Mouse (Mus musculus): ENCODE data around the gene Kdm1a. TPM values are rescaled to one million over a fixed set of nuclear protein-coding genes. Genes with fewer than 3 reads are reported as not detected.

Gene Kdm1a
- 81.5 TPM for polyA plus RNA-seq (2014; fragmentation: Illumina TruSeq; extraction: RNeasy Lipid Tissue Mini Kit (QIAGEN cat#74804); ENCODE audit: low read depth, low replicate concordance)

GRCm38 (mm10) chr4:136602568-136602967, at the start of gene Kdm1a:
Gene Kdm1a, minus strand, starts transcription at chr4:136602723.

DNA sequence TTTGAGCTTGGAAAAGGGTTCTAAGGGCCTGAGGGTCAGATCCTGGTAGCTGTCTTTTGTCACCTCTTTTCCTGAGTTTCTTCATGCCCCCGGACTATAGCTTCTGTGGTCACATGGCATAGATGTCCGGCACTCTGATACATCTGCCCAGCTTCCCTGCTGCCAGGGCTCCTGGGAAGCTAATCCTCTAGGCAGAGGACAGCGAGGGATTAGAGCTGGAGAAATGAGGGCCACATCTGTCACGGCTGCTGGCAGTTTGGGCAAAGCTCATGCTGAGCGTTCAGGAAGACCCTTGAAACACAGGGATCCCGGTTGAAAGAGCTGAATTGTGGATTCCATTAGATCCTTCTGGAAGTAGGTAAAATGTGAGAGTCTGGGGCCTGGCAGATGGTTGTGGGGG, 19.9 kb upstream of the Kdm1a start, which contains the start of gene Lactbl1:
Lactbl1 (plus strand) TSS at position 234 of the 400 bp plus-strand sequence.

DNA sequence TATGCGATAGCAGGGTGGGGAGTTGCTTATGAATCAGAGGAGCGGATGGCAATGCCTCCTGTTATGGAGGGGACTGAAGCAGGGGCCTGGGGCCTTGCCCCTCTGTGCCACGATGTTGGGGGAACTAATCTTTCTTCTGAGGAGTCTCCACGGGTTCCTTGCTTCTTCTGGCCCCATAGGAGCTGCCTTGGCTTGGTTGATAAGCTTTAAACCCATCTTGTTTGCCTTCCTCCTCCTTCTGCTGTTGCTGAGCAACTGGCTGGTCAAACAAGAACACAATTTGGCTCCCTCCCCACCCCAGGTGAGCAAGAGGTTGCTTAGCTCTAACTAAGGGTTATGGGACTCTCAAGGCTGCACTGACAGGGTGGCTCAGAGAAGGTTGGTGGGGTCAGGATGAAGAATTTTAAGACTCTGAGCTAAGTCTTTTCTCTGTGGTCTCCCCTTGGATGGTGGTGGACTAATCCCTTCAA, 7.9 kb upstream of the Kdm1a start, which contains the start of gene Tex46:
Tex46 (plus strand) TSS at position 51 of the 470 bp plus-strand sequence.

Other genes starting within 250 kb of the Kdm1a start
- gene Htr1d, start 179.2 kb downstream of the Kdm1a start, polyA plus RNA-seq (2014; fragmentation: Illumina TruSeq; extraction: RNeasy Lipid Tissue Mini Kit (QIAGEN cat#74804); ENCODE audit: low read depth, low replicate concordance): not detected
- gene 6030445D17Rik, start 140.5 kb downstream of the Kdm1a start, polyA plus RNA-seq (2014; fragmentation: Illumina TruSeq; extraction: RNeasy Lipid Tissue Mini Kit (QIAGEN cat#74804); ENCODE audit: low read depth, low replicate concordance): not detected
- gene Luzp1, start 133.0 kb downstream of the Kdm1a start, polyA plus RNA-seq (2014; fragmentation: Illumina TruSeq; extraction: RNeasy Lipid Tissue Mini Kit (QIAGEN cat#74804); ENCODE audit: low read depth, low replicate concordance): 43.6 TPM
- gene Tex46, start 7.7 kb upstream of the Kdm1a start, polyA plus RNA-seq (2014; fragmentation: Illumina TruSeq; extraction: RNeasy Lipid Tissue Mini Kit (QIAGEN cat#74804); ENCODE audit: low read depth, low replicate concordance): not detected
- not detected for gene Lactbl1, start 19.9 kb upstream of the Kdm1a start, polyA plus RNA-seq (2014; fragmentation: Illumina TruSeq; extraction: RNeasy Lipid Tissue Mini Kit (QIAGEN cat#74804); ENCODE audit: low read depth, low replicate concordance)
- gene Ephb2, start 233.3 kb upstream of the Kdm1a start, polyA plus RNA-seq (2014; fragmentation: Illumina TruSeq; extraction: RNeasy Lipid Tissue Mini Kit (QIAGEN cat#74804); ENCODE audit: low read depth, low replicate concordance): 2.3 TPM

Measured in adrenal gland, adult 10 weeks (tissue).